In the genomic region with DNA sequence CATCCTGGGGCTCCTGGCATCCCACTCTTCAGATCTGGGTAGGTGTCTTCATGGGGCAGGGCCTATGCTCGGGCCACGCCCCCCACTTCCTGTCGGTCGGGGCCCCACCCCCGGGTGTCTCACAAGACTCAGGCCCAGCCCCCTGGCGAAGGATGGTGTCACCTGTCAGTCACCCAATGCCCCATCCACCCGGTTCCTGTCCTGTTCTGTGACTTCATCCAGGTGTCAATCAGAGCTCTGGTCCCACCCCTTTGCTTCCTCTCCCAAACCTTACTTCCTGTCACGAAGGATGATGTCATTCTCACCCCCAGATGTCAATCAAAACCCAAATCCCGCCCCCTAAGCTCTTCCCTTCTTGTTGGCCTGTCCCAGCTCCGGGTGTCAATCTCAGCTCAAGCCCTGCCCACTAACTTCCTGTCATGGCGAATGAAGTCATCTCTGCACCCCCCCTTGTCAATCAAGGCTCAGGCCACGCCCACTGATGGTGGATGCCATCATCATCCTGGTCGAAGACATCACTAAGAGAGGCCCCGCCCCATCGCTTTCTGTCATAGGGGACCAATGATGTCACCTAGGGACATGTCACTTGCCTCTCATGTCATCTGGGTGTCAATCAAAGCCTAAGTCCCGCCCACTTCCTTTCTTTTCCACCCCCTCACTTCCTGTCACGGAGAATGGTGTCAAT, we compare ENCODE assay signal across 8 mouse cellular contexts. TPM values are rescaled to one million over a fixed set of nuclear protein-coding genes. Genes with fewer than 3 reads are reported as not detected.
DNase-seq lines count a peak whose midpoint lies in the region; ATAC-seq lines count a peak whose summit lies in the region.

No protein-coding gene starts in this region.

- no peak overlapping the region for H3K27ac ChIP-seq in heart, embryonic 15.5 days
- H3K27ac ChIP-seq in midbrain, embryonic 13.5 days = no peak overlapping the region
- no peak overlapping the region for H3K27ac ChIP-seq in stomach, embryonic 16.5 days (ENCODE audit: low read length)

- H3K4me1 ChIP-seq in heart, embryonic 15.5 days (replicated peaks) = peaks cover 7% of the 10 kb centered on the region; the same call in 1 of the 2 replicates
- H3K4me1 ChIP-seq in midbrain, embryonic 13.5 days (replicated peaks) = no peaks in the 10 kb centered on the region
- no peaks in the 10 kb centered on the region for H3K4me1 ChIP-seq in stomach, embryonic 16.5 days (ENCODE audit: control insufficient read depth, insufficient read depth, low read length)

- ATAC-seq in heart, embryonic 15.5 days (replicated peaks; ENCODE audit: insufficient number of reproducible peaks, insufficient read depth, low FRiP score, low read depth) = no peak
- peak; percentile 8 for ATAC-seq in midbrain, embryonic 13.5 days
- no peak for ATAC-seq in stomach, embryonic 16.5 days (ENCODE audit: insufficient read depth, low FRiP score)

- H3K36me3 ChIP-seq in heart, embryonic 15.5 days = peaks cover 22% of the 10 kb centered on the region
- H3K36me3 ChIP-seq in midbrain, embryonic 13.5 days = peaks cover 12% of the 10 kb centered on the region
- 0 out of 2 replicates have a peak, but pooled peaks cover 7% of the 10 kb centered on the region for H3K36me3 ChIP-seq in stomach, embryonic 16.5 days (ENCODE audit: control insufficient read depth, insufficient read depth, low read length)

- no peak overlapping the region for H3K9ac ChIP-seq in heart, embryonic 15.5 days
- no peak overlapping the region for H3K9ac ChIP-seq in midbrain, embryonic 13.5 days (replicated peaks)
- no peak overlapping the region for H3K9ac ChIP-seq in stomach, embryonic 16.5 days (ENCODE audit: low read length)

- peak; percentile 48 to 68 for DNase-seq in adrenal gland, adult (ENCODE audit: inconsistent age in 2 of 2, low spot score in 1 of 2)
- no peak for DNase-seq in adrenal gland, postnatal 25 days
- peak; percentile 58 for DNase-seq in A20 (ENCODE audit: low read depth, low spot score)
- peak; percentile 15 to 22 for DNase-seq in cerebellum, postnatal 36 days
- peak; percentile 31 to 36 for DNase-seq in layer of hippocampus, postnatal 36 days

- no peak overlapping the region; the same call in 1 of the 2 replicates for H3K4me2 ChIP-seq in heart, embryonic 15.5 days
- peak overlapping the region; percentile 65 for H3K4me2 ChIP-seq in midbrain, embryonic 13.5 days (replicated peaks)
- 0 out of 2 replicates have a peak overlapping the region, but pooled peaks have one; percentile 93 for H3K4me2 ChIP-seq in stomach, embryonic 16.5 days (ENCODE audit: low read depth, low read length)

- peaks cover 50% of the 10 kb centered on the region for H3K9me3 ChIP-seq in heart, embryonic 15.5 days (replicated peaks)
- H3K9me3 ChIP-seq in midbrain, embryonic 13.5 days = peaks cover 51% of the 10 kb centered on the region
- H3K9me3 ChIP-seq in stomach, embryonic 16.5 days (replicated peaks; ENCODE audit: control insufficient read depth, low read length) = peaks cover 48% of the 10 kb centered on the region

- no peaks in the 10 kb centered on the region for H3K27me3 ChIP-seq in heart, embryonic 15.5 days
- no peaks in the 10 kb centered on the region for H3K27me3 ChIP-seq in midbrain, embryonic 13.5 days
- H3K27me3 ChIP-seq in stomach, embryonic 16.5 days (ENCODE audit: control insufficient read depth, insufficient read depth, low read length) = no peaks in the 10 kb centered on the region

- 80% methylated on average over 17 of the region's 17 CpGs for WGBS in heart, embryonic 15.5 days
- 86% methylated on average over 17 of the region's 17 CpGs for WGBS in midbrain, embryonic 13.5 days
- 82% methylated on average over 17 of the region's 17 CpGs for WGBS in stomach, embryonic 16.5 days

- H3K4me3 ChIP-seq in heart, embryonic 15.5 days = peak overlapping the region; percentile 68
- H3K4me3 ChIP-seq in midbrain, embryonic 13.5 days (replicated peaks) = peak overlapping the region; percentile 58
- no peak overlapping the region; the same call in 1 of the 2 replicates for H3K4me3 ChIP-seq in stomach, embryonic 16.5 days (replicated peaks; ENCODE audit: low read length)

RNA-seq across cellular contexts. Expression of a gene that starts 1.2 kb away (rescaled TPM):
- 12.7 and 16.0 TPM in 2 replicates for total RNA-seq in adrenal gland, postnatal 25 days (2021)
- polyA plus RNA-seq in heart, embryonic 15.5 days (2015; fragmentation: Nextera tagmentation; extraction: Ambion mirVana) = 4.7 and 8.5 TPM in 2 replicates
- 1 to 10 TPM; 3.0 TPM for total RNA-seq in layer of hippocampus, postnatal 36 days (2021)
- polyA plus RNA-seq in midbrain, embryonic 13.5 days (2015; fragmentation: Nextera tagmentation; extraction: Ambion mirVana) = 1.8 and 2.7 TPM in 2 replicates
- 5.2 and 7.5 TPM in 2 replicates for polyA plus RNA-seq in stomach, embryonic 16.5 days (2015; fragmentation: Nextera tagmentation; extraction: Ambion mirVana)

RNA-seq across cellular contexts. Expression of a gene that starts 24.7 kb away (rescaled TPM):
- total RNA-seq in adrenal gland, postnatal 25 days (2021) = not detected in 2 replicates
- not detected in 2 replicates for polyA plus RNA-seq in heart, embryonic 15.5 days (2015; fragmentation: Nextera tagmentation; extraction: Ambion mirVana)
- total RNA-seq in layer of hippocampus, postnatal 36 days (2021) = not detected
- polyA plus RNA-seq in midbrain, embryonic 13.5 days (2015; fragmentation: Nextera tagmentation; extraction: Ambion mirVana) = not detected in 2 replicates
- polyA plus RNA-seq in stomach, embryonic 16.5 days (2015; fragmentation: Nextera tagmentation; extraction: Ambion mirVana) = not detected in 2 replicates

RNA-seq across cellular contexts. Expression of a gene that starts 53.8 kb away (rescaled TPM):
- total RNA-seq in adrenal gland, postnatal 25 days (2021) = not detected in 2 replicates
- polyA plus RNA-seq in heart, embryonic 15.5 days (2015; fragmentation: Nextera tagmentation; extraction: Ambion mirVana) = not detected in 2 replicates
- total RNA-seq in layer of hippocampus, postnatal 36 days (2021) = not detected
- polyA plus RNA-seq in midbrain, embryonic 13.5 days (2015; fragmentation: Nextera tagmentation; extraction: Ambion mirVana) = not detected in 2 replicates
- polyA plus RNA-seq in stomach, embryonic 16.5 days (2015; fragmentation: Nextera tagmentation; extraction: Ambion mirVana) = not detected in 2 replicates
